Comparison of ENCODE assay signal across 20 mouse cellular contexts in the genomic region with DNA sequence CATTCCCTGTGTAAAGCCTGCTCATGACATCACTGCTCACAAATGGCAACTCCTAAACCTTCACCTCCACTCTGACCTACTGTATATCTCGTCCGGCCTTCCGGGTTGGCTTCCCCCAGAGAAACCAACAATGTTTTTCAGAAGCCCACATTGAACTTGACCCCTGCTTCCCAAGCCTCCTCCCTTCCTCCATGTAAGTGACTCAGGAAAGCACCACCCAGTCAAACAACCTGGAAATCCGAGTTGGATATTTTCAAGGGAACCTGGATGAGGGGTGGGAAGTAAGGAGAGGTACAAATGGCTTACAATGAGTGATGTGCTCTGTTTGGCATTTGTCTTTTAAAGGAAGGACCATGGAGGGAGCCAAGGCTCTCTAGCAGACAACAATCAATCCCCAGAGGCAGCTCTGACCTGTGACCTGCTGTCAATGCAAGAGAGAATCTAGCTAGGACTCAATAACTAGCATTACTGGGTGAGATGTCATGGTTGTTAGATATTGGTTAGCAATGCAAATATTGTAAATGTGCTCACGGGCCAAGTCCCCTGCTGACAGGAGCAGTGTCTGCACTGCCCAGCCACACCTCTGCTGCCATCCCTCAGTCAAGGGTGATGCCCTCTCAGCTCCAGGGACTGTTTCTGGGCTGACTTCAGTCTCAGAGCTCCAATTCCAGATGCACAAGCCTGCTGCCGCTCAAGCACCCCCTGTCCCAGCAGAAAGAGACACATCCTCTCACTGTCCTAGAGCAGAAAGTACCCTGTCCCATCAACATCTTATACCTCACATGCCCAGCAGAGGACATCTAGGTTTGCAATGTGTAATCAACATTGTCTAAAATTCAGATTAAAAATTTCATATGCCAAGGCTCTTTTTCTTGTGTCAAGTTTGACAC. TPM values are rescaled to one million over a fixed set of nuclear protein-coding genes. Genes with fewer than 3 reads are reported as not detected.
DNase-seq lines count a peak whose midpoint lies in the region; ATAC-seq and TF ChIP-seq lines count a peak whose summit lies in the region.
"Had no signal": no experiment of that assay in that cellular context is flagged by ENCODE, and none has a peak within 500 bp of the region (broad histone marks: within the 10 kb centered on the region; RNA-seq: fewer than 3 reads in every experiment).

No protein-coding gene starts in this region.

- no peak for ATAC-seq in intestine, postnatal 0 days
- ATAC-seq: forebrain, embryonic 14.5 days; liver, embryonic 12.5 days; midbrain, embryonic 15.5 days had no signal

- peaks cover 31% of the 10 kb centered on the region for H3K4me1 ChIP-seq in brown adipose tissue, adult 24 weeks (ENCODE audit: control insufficient read depth, insufficient read depth, insufficient read length, low read length)
- H3K4me1 ChIP-seq in intestine, postnatal 0 days (replicated peaks; ENCODE audit: control insufficient read depth, insufficient read depth, low read length) = no peaks in the 10 kb centered on the region
- H3K4me1 ChIP-seq: midbrain, embryonic 15.5 days had no signal

- DNase-seq in gastrocnemius, adult 2 months = no peak
- DNase-seq in gastrocnemius, postnatal 10 days = no peak
- DNase-seq in kidney, postnatal 36 days = peak; percentile 38 to 68
- DNase-seq in kidney, postnatal 10 days = no peak
- peak; percentile 29 for DNase-seq in splenic B cell, adult 2 months (ENCODE audit: low read depth, low spot score)
- DNase-seq: adrenal gland, adult 8-10 months; cerebellum, adult 2 months; kidney, adult 8-10 months; layer of hippocampus, postnatal 36 days; retina, postnatal 1 day; thymus, adult 18-20 months had no signal

- H3K9me3 ChIP-seq in intestine, postnatal 0 days (ENCODE audit: control insufficient read depth) = no peaks in the 10 kb centered on the region
- H3K9me3 ChIP-seq: embryonic facial prominence, embryonic 10.5 days; heart, embryonic 13.5 days; liver, embryonic 12.5 days; lung, embryonic 15.5 days; midbrain, embryonic 15.5 days had no signal

- intact Hi-C loops in gastrocnemius, adult 2 months (cut with DNase I) = no loop called here

- H3K27me3 ChIP-seq in splenic B cell, adult 2 months (ENCODE audit: control insufficient read depth, insufficient read depth, low read length, poor library complexity, severe bottlenecking) = no peaks in the 10 kb centered on the region
- no peaks in the 10 kb centered on the region for H3K27me3 ChIP-seq in intestine, postnatal 0 days (replicated peaks; ENCODE audit: control insufficient read depth, insufficient read depth, low read length)
- H3K27me3 ChIP-seq: heart, embryonic 13.5 days; lung, embryonic 15.5 days had no signal

- H3K9ac ChIP-seq in intestine, postnatal 0 days (ENCODE audit: low read depth, low read length) = no peak overlapping the region
- H3K9ac ChIP-seq: heart, embryonic 13.5 days; hindbrain, embryonic 14.5 days; liver, embryonic 12.5 days; lung, embryonic 15.5 days; midbrain, embryonic 15.5 days had no signal

- peak overlapping the region; percentile 83 for H3K27ac ChIP-seq in gastrocnemius, adult 2 months
- H3K27ac ChIP-seq in brown adipose tissue, adult 24 weeks (replicated peaks; ENCODE audit: low read depth, low read length) = peak overlapping the region; percentile 97
- H3K27ac ChIP-seq in intestine, postnatal 0 days (ENCODE audit: low read depth, low read length) = no peak overlapping the region
- H3K27ac ChIP-seq: embryonic facial prominence, embryonic 10.5 days; heart, embryonic 13.5 days; hindbrain, embryonic 14.5 days; liver, embryonic 12.5 days; lung, embryonic 15.5 days; midbrain, embryonic 15.5 days had no signal

- H3K4me3 ChIP-seq in gastrocnemius, adult 2 months = no peak overlapping the region
- no peak overlapping the region for H3K4me3 ChIP-seq in brown adipose tissue, adult 24 weeks (ENCODE audit: insufficient read depth, low read depth, low read length)
- no peak overlapping the region for H3K4me3 ChIP-seq in intestine, postnatal 0 days (ENCODE audit: low read depth, low read length)
- H3K4me3 ChIP-seq: embryonic facial prominence, embryonic 10.5 days; heart, embryonic 13.5 days; liver, embryonic 12.5 days; lung, embryonic 15.5 days; midbrain, embryonic 15.5 days had no signal

- WGBS in intestine, postnatal 0 days = 64% methylated on average over 6 of the region's 6 CpGs

- no peak overlapping the region for H3K4me2 ChIP-seq in intestine, postnatal 0 days (replicated peaks; ENCODE audit: low read depth)
- H3K4me2 ChIP-seq: heart, embryonic 13.5 days; hindbrain, embryonic 14.5 days; liver, embryonic 12.5 days; lung, embryonic 15.5 days; midbrain, embryonic 15.5 days had no signal

- no peak for TF ChIP-seq CTCF in gastrocnemius, adult 2 months (IDR thresholded peaks at IDR 0.05)
- TF ChIP-seq CTCF in intestine, postnatal 0 days (IDR thresholded peaks at IDR 0.05; ENCODE audit: low read depth) = no peak

- no peaks in the 10 kb centered on the region for H3K36me3 ChIP-seq in splenic B cell, adult 2 months (ENCODE audit: control insufficient read depth, insufficient read depth, low read length, poor library complexity, severe bottlenecking)
- H3K36me3 ChIP-seq in intestine, postnatal 0 days (ENCODE audit: control insufficient read depth, insufficient read depth) = no peaks in the 10 kb centered on the region
- H3K36me3 ChIP-seq: embryonic facial prominence, embryonic 10.5 days; heart, embryonic 13.5 days; liver, embryonic 12.5 days; lung, embryonic 15.5 days; midbrain, embryonic 15.5 days had no signal

RNA-seq across cellular contexts. Expression of gene Mgll, which starts 6.8 kb away (rescaled TPM):
- total RNA-seq in gastrocnemius, adult 2 months (2021) = 10 to 100 TPM; 22.5 to 46.8 TPM
- total RNA-seq in gastrocnemius, postnatal 10 days (2021) = 10 to 100 TPM; 66.8 to 73.4 TPM
- polyA plus RNA-seq in brown adipose tissue, adult 24 weeks (2012; ENCODE audit: insufficient read depth, insufficient read length, missing spikeins) = 257 and 493 TPM in 2 replicates
- polyA plus RNA-seq in intestine, postnatal 0 days (2015; fragmentation: Nextera tagmentation; extraction: Ambion mirVana) = 65.4 and 78.2 TPM in 2 replicates

Comparison
In these comparisons a context has a peak if more than half of its experiments do, and no peak if none do; other contexts are left out.
1. DNase-seq: peak in kidney, postnatal 36 days (2 of 2) and splenic B cell, adult 2 months (single experiment); none in gastrocnemius, adult 2 months (single experiment), gastrocnemius, postnatal 10 days (single experiment) and kidney, postnatal 10 days (single experiment).